Mouse (Mus musculus): ENCODE measurements around the gene Kcnj16. TPM values are rescaled to one million over a fixed set of nuclear protein-coding genes. Genes with fewer than 3 reads are reported as not detected.

Kcnj16 gene
- total RNA-seq (2021), result under 1 TPM in 1 of 2 experiments, not detected in 1; 0.22 TPM
- long read RNA-seq, experiment 1, result 0 reads
- long read RNA-seq, experiment 2, result 0 reads

- intact Hi-C loops (cut with DNase I), result no loop called here
Measured at GRCm38 (mm10) chr11:110967762-110968135, at the start of gene Kcnj16. Gene Kcnj16 (plus strand): TSS chr11:110968033.

GRCm38 (mm10) chr11:110918808-110919465 is 48.9 kb upstream of the Kcnj16 start:
- no peak for DNase-seq
- intact Hi-C loops (cut with DNase I), result no loop called here

More at GRCm38 (mm10) chr11:110967762-110968135, at the start of gene Kcnj16:
- DNase-seq, result no peak

GRCm38 (mm10) chr11:110935699-110936098 is 32.1 kb upstream of the Kcnj16 start:
- no peak for DNase-seq
- intact Hi-C loops (cut with DNase I), result no loop called here

- DNase-seq, result no peak
- intact Hi-C loops (cut with DNase I), result no loop called here
Measured at GRCm38 (mm10) chr11:110942280-110942679, 25.6 kb upstream of the Kcnj16 start.

DNA sequence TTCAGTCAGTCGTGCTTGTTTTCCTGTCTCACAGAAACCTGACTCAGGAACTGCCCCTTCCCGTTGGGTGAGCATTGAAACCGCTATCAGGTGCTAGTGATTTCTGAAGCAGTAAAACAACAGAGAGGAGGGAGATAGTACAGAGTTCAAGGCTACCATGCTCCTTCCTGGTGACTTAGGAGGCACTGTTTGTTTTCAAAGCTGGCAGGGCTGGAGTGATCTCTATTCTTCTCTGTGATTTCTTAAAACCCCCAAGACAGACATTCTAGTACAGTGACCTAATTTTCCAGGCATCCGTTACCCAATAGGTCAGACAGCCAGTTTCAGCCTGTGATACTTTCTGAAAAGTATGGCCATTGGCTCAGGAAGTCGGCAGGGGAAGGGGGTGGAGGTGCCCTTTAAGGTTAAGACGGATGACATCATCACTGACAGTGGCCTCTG is 25.1 kb upstream of the Kcnj16 start:
- DNase-seq, result peak in 1 of 2 experiments; percentile 3
- intact Hi-C loops (cut with DNase I), result no loop called here

DNA sequence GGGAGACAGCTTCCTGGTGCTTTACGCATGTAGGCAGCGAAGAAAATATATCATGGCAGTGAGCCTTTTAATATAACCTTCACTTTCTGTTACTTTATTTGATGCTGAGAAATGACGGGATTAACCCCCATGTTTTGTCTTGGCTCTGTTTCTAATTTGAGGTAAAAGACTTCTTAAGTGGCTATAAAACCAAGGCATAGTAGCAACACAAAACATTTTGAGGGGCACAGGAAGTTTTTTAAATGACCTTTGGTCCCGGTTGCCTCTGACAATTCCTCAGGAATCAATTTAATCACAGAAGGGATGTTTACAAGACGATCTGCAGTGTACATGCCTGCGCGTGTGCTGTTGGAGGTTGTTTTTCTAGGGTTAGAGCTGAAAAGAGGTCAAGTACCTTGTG is 11.2 kb upstream of the Kcnj16 start:
- no peak for DNase-seq
- intact Hi-C loops (cut with DNase I), result no loop called here

GRCm38 (mm10) chr11:110961592-110962021 is 6.2 kb upstream of the Kcnj16 start:
- no peak for DNase-seq
- intact Hi-C loops (cut with DNase I), result no loop called here

DNA sequence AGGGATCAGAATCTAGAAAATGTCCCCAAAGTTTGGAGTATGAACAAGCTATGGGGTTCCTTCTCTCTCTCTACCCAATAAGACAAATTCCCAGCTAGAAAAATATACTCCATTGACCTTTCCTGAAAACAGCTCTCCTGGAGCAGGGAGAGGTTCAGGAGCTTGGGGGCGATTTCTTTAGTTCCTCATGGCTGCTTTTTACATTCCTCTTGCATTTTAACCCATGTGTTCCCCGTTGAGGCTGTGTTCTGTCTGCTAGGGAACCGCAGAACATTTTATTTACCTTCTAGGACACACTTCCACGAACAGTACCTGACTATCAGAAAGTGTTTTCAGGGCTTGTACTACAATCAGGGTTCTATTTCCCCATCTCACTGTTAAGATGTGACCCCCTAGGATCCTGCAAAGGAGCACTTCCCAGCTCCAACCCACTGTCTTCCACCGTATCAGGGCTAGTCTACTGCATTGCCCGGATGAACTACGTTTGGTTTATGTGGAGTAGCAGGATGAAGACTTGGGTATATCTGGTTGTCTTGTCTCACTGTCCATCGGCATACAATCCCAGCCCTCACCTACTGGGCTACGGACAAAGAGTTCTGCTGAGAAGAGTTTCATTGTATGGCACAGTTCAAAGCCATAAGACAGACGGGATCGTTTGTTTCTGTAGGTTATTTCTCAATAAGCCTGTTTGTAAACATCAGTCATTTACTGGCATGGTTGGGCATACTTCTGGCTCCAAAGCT is 643 bp upstream of the Kcnj16 start:
- intact Hi-C loops (cut with DNase I), result no loop called here
- no peak for DNase-seq

DNA sequence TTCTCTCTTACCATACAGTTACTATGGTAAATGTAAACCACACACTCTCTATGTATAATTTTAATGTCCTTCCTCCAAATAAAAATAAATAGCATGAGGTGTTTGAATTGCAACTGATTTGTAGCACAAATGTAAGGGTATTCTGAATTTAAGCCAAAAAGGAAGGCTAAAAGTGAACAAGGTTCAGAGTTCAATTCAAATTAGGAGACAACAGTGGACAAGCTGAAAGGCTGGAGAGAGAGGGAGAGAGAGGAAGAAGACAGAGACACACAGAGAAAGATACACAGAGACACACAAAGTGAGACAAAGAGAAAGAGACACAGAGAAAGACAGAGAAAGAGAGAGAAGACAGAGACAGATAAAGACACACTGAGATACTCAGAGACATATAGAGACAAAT is 1.1 kb downstream of the Kcnj16 start:
- intact Hi-C loops (cut with DNase I), result no loop called here
- DNase-seq, result no peak

DNA sequence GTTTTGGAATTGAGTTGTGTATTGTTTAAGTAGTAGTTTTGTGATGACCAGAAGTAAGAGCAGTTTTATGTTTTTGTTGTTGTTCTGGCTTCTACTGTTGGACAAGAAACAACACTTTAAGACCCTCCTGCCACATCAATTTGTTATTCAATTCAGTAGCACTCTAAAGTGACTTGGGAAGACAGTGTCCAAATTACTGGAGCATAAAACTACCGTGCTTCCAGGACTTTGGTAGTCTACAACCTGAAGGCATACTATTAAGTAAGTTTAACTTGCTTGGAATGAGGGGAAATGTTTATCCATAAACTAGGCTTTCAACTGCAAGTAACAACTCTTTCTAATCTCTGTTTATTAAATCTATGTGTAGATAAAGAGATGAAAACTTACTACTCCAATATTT is 17.7 kb downstream of the Kcnj16 start:
- intact Hi-C loops (cut with DNase I), result no loop called here
- no peak for DNase-seq

DNA sequence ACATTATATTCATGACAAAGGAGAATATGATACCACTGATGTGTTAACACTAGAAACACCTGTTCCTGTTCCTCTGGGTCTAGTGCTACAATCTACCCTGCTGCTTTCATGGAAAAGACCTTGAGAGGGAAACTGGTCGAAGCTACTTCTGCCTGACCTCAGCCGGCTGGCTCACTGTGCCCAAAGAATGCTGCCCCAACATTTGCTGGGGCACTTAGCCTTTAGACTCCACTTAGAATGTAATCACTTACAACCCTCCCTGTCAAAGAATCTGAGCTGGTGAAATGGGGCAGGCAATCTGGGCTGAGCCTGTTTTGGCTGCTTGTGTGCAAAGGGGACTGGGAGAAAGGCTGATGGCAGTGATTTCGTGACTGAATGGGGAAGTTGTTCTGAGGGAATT is 18.1 kb downstream of the Kcnj16 start:
- DNase-seq, result no peak

GRCm38 (mm10) chr11:110993616-110994015 is 25.8 kb downstream of the Kcnj16 start:
- DNase-seq, result peak; percentile 5 to 9
- intact Hi-C loops (cut with DNase I), result no loop called here

More for the DNA sequence above, 18.1 kb downstream of the Kcnj16 start:
- intact Hi-C loops (cut with DNase I), result no loop called here

DNA sequence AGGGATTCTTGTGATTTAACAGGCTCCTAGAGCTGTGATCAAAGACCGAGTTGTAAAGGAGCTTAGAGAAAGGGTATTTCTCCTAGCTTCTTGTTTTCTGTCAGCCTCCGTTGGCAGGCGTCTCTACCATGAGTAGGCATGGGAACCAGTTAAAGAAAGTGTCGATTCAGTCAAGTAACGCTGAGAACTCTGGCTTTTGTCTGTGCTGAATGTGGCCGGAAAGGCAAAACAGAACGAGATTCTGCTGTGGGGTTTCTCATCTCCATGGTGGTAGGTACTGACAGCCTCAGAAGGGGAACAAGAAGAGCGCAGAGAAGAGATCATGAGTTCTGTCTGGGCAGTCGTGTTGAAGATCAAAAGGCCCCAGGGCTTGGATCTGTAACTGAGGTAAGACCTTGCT is 29.4 kb downstream of the Kcnj16 start:
- intact Hi-C loops (cut with DNase I), result no loop called here
- no peak for DNase-seq

DNA sequence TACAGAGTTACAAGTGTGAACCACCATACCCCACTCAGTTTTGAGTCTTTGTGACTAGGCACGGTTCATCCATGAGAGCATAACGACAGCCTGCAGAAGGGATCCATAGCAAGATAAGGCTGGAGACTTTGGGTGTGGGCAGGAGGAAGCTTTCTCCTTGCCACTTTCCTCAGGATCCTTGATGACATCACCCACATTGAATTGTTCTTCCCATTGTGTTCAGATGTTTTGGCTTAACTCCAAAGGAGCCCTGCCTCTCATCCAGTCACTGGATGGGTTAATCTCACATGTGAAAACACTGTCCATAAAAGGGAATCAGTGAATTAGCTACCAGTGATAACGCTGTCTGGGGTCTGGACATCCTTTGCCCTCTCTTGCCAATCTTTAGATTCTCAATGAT is 37.3 kb downstream of the Kcnj16 start:
- DNase-seq, result no peak
- intact Hi-C loops (cut with DNase I), result no loop called here

GRCm38 (mm10) chr11:111009471-111009870 is 41.6 kb downstream of the Kcnj16 start:
- no peak for DNase-seq
- intact Hi-C loops (cut with DNase I), result no loop called here

GRCm38 (mm10) chr11:111016206-111016605 is 48.4 kb downstream of the Kcnj16 start:
- intact Hi-C loops (cut with DNase I), result no loop called here
- DNase-seq, result no peak

DNA sequence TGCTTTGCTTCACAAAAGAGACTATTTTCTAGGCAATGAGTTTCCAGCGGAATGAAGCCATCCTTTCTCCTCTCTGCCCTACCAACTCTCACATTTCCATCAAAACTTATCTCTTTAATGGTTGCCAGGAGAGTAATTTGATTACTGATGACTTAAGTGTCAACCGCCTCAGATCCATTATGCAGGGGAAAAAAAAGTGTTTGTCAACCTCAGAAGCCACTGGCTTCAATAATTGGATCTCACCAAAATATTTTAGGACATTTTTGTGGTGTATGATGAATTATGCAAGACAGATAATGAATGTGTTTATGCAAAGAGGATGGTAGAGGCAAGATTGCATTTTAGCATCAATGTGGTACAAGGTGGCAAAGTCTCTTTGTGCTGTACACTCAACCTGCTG is 52.4 kb downstream of the Kcnj16 start:
- DNase-seq, result no peak
- intact Hi-C loops (cut with DNase I), result no loop called here

- DNase-seq, result no peak
- intact Hi-C loops (cut with DNase I), result no loop called here
Measured at GRCm38 (mm10) chr11:111022681-111023281, 54.9 kb downstream of the Kcnj16 start.

- DNase-seq, result peak; percentile 17 to 68
- intact Hi-C loops (cut with DNase I), result loop anchor here (2.0 kb wide), 2 partner anchors 469 to 505 kb away; no protein-coding TSS in a partner anchor
Measured at GRCm38 (mm10) chr11:111042175-111042574, 74.3 kb downstream of the Kcnj16 start.

DNA sequence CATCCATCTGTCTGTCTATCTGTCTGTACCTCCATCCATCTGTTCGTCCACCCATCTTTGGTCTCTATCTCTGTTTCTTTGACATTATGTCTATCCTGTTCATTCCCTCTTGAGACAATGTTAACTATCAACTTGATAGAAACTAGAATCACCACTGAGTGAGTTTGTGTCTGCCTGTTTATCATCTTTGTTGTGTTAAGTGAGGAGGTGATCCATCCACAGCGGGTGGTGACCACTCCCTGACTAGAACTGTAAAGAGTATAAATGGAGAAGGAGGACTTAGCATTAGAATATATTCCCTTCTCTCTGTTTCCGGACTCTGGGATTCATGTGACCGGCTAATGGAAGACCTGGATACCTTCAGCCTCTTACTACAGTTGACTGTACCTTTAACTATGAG is 75.5 kb downstream of the Kcnj16 start:
- intact Hi-C loops (cut with DNase I), result loop anchor here (2.0 kb wide), 2 partner anchors 470 to 506 kb away; no protein-coding TSS in a partner anchor
- no peak for DNase-seq

- DNase-seq, result no peak
- intact Hi-C loops (cut with DNase I), result no loop called here
Measured at GRCm38 (mm10) chr11:111054252-111054651, 86.4 kb downstream of the Kcnj16 start.
